Mouse (Mus musculus): ENCODE data around the gene Mfsd13b. TPM values are rescaled to one million over a fixed set of nuclear protein-coding genes. Genes with fewer than 3 reads are reported as not detected.

The Mfsd13b gene
- total RNA-seq, 2 experiments from 2014 or later, result 0.54 TPM; not detected in 1

DNA sequence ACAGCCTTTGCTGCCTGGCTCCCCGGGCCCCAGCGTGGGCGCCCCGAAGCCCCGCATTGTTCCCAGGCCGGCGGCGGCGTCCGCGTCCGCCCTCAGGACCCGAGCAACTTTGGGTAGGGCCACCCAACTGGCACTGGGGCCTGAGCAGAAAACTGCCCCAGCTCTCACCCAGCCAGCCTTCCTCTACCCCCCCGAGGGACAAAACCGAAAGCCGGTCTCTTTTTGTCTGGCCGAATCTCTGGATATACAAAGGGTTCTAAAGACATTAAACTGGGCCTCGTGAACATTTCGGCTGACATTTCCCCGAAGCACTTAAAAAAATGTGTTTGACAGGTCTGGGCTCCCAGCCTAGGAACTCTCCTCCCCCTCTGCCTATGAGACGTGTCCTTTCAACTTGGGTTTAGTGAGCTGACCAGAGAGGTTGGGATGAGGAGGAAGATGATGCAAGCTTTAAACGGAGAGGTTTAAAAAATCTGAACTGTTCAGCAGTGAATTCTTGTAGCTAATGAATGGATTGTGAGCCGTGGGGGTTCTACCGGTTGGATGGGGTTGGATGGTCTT lies 52.9 kb downstream of the Mfsd13b start:
- intact Hi-C loops (cut with DNase I), result loop anchor here (10.0 kb wide), 1 partner anchor 200 kb away; no protein-coding TSS in a partner anchor
- peak in 1 of 2 experiments; percentile 24 for DNase-seq (ENCODE audit: low spot score in 2 of 2)

- DNase-seq (ENCODE audit: low spot score in 2 of 2), result no peak
- intact Hi-C loops (cut with DNase I), result no loop called here
These were observed 58.3 kb downstream of the Mfsd13b start for GRCm38 (mm10) chr7:121040595-121040994.

GRCm38 (mm10) chr7:121041989-121042388 lies 59.7 kb downstream of the Mfsd13b start:
- intact Hi-C loops (cut with DNase I), result no loop called here
- DNase-seq (ENCODE audit: low spot score in 2 of 2), result no peak

DNA sequence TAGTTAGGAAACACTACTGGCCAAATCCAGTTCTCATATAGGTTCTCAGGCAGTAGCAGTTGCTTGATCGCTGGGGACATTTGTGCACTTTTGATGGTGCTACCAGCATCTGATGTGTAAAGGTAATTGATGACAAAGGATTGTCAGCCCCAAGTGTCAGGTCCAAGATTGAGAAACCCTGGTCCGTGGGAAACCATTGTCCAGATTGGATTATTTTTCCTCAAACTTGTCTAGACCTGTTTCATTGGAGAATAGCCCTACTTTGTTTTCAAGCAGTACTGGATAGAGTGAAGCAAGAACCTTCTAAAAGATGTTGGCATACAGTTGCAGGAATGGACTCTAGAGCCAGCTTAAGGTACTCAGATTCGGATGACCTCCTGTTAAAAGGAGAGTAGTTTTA lies 60.7 kb downstream of the Mfsd13b start:
- intact Hi-C loops (cut with DNase I), result no loop called here

GRCm38 (mm10) chr7:121043510-121043909 lies 61.2 kb downstream of the Mfsd13b start:
- intact Hi-C loops (cut with DNase I), result no loop called here

More for the DNA sequence above, 60.7 kb downstream of the Mfsd13b start:
- DNase-seq (ENCODE audit: low spot score in 2 of 2), result no peak

DNA sequence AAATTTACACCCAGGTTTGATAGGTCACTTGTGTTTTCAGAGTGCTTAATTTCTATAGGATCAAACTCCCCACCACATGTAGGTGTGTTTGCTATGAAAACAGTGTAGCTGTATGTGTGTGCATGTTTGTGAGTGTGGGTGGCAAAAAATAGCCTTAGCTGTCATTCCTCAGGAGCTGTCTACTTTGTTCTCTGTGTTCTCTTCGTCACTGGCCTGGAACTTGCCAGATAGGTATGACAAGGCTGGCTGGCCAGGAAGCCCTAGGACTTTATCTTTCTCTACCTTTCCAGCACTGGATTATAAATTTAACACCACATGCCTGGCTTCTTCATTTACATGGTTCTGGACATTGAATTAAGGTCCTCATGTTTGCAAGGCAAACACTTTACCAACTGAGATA lies 61.9 kb downstream of the Mfsd13b start:
- intact Hi-C loops (cut with DNase I), result no loop called here
- DNase-seq (ENCODE audit: low spot score in 2 of 2), result no peak

More at GRCm38 (mm10) chr7:121043510-121043909, 61.2 kb downstream of the Mfsd13b start:
- DNase-seq (ENCODE audit: low spot score in 2 of 2), result no peak

- no peak for DNase-seq (ENCODE audit: low spot score in 2 of 2)
- intact Hi-C loops (cut with DNase I), result no loop called here
These were observed 63.6 kb downstream of the Mfsd13b start for GRCm38 (mm10) chr7:121045671-121046453.

DNA sequence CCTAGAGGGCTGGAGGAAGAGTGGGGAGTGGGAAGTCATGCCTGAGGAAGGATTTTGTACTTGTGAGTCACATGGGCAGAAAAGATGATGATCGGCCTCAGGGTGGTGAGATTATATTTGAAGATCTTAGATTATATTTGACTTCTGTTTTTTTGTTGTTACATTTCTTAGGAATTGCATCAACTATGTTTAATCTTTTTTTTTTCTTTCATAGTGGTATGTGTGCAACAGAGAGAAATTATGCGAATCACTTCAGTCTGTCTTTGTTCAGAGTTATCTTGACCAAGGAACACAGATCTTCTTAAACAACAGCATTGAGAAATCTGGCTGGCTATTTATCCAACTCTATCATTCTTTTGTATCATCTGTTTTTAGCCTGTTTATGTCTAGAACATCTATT lies 65.3 kb downstream of the Mfsd13b start:
- no peak for DNase-seq (ENCODE audit: low spot score in 2 of 2)
- intact Hi-C loops (cut with DNase I), result no loop called here

DNA sequence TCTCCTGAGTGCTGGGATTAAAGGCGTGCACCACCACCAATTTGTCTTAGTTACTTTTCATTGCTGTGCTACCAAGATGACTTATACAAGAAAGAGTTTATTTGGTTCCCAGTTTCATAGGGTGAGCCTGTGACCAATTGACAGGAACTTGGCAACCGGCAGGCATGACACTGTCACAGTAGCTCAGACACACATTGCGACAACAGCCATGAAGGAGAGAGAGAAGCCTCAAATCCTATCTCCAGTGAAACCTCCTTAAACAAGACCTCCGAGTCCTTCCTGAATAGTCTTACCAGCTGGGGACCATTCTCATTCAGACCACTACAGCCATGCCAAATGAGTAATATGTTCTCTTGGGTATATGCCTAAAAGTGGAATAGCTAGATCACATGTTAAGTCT lies 70.8 kb downstream of the Mfsd13b start:
- no peak for DNase-seq (ENCODE audit: low spot score in 2 of 2)
- intact Hi-C loops (cut with DNase I), result no loop called here

DNA sequence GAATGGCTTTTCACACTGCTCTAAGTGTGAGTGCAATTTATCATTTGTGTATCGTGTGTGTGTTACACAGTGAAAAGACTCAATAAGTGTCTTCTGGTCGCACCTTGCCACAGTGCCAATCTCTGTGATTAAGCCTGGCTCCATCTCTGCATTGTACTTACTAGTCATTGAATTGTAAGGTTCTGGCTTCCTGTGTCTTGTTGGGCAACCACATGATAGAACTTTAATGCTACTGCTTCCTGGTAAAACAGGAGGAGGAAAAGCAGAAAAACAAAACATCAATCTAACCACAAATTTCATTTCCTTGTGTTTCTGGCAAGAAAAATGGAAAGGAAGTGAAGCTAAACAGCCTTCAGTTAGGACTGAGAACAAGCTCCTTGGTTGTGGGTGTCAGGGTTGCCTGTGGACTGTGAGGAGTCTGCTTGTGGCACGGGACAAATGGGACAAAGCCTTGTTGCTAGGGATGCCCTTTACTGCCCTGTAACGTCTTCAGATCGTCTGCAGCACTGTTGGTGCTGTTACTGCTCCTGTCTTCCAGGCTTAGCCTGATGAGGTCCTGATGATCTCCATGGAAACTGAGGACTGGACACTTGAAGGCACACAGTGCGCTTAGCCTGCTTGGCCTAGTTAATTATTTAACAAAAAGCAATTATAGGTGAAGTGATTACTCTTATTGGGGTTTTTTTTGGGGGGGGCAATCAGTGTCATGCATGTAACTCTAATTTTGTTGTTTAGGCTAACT lies 77.3 kb downstream of the Mfsd13b start:
- intact Hi-C loops (cut with DNase I), result no loop called here
- no peak for DNase-seq (ENCODE audit: low spot score in 2 of 2)

GRCm38 (mm10) chr7:121064309-121064708 lies 82.0 kb downstream of the Mfsd13b start:
- no peak for DNase-seq (ENCODE audit: low spot score in 2 of 2)
- intact Hi-C loops (cut with DNase I), result loop anchor here (2.0 kb wide), 1 partner anchor 130 kb away; no protein-coding TSS in a partner anchor

Other genes starting within 250 kb of the Mfsd13b start
- gene Vwa3a, start 243.2 kb upstream of the Mfsd13b start, total RNA-seq (2021), result 10 to 100 TPM; 14.6 to 17.6 TPM
- not detected for gene Gm5737, start 170.1 kb upstream of the Mfsd13b start, total RNA-seq (2021)
- gene Eef2k, start 139.7 kb upstream of the Mfsd13b start, total RNA-seq (2021), result 10 to 100 TPM; 27.9 to 32.0 TPM
- gene Polr3e, start 64.8 kb upstream of the Mfsd13b start, total RNA-seq (2021), result 10 to 100 TPM; 27.8 to 28.0 TPM
- gene Cdr2, start 197 bp upstream of the Mfsd13b start, total RNA-seq (2021), result 1 to 10 TPM; 7.9 TPM
- 10 to 100 TPM; 84.2 to 91.5 TPM for gene Mettl9, start 51.9 kb downstream of the Mfsd13b start, total RNA-seq (2021)
- gene Igsf6, start 92.1 kb downstream of the Mfsd13b start, total RNA-seq (2021), result under 1 TPM; 0.15 to 0.54 TPM
- gene Otoa, start 99.1 kb downstream of the Mfsd13b start, total RNA-seq (2021), result 1 to 10 TPM in 1 of 2 experiments, under 1 TPM in 1; 0.25 to 1.1 TPM